Mouse (Mus musculus) embryonic facial prominence, embryonic 15.5 days (tissue): ENCODE data around the gene Spem1. TPM values are rescaled to one million over a fixed set of nuclear protein-coding genes. Genes with fewer than 3 reads are reported as not detected.

ENCODE experiments used
- ATAC-seq: fragments of 200-750 bp; cut with Nextera tagmentation; 2 replicates; pipeline ENCODE4 v1.8.0; 2017; ENCODE audit warnings: low read depth, moderate TSS enrichment; ENCODE audit not compliant: insufficient number of reproducible peaks, low FRiP score, low TSS enrichment
- H3K27ac ChIP-seq: fragments of 300-500 bp; sonication (generic); replicated peaks from 2 replicates; pipeline ENCODE4 v1.5.1; 2015; ENCODE audit warnings: mild to moderate bottlenecking, inconsistent platforms
- H3K27me3 ChIP-seq: fragments of 300-500 bp; sonication (generic); 2 replicates; pipeline ENCODE4 v1.6.1; 2015; ENCODE audit warnings: inconsistent platforms
- H3K36me3 ChIP-seq: fragments of 300-500 bp; sonication (generic); 2 replicates; pipeline ENCODE4 v1.6.1; 2015; ENCODE audit warnings: mild to moderate bottlenecking, inconsistent platforms
- H3K4me1 ChIP-seq: fragments of 300-500 bp; sonication (generic); 2 replicates; pipeline ENCODE4 v1.6.1; 2015; ENCODE audit warnings: inconsistent platforms
- H3K4me2 ChIP-seq: fragments of 300-500 bp; sonication (generic); replicated peaks from 2 replicates; pipeline ENCODE4 v1.6.1; 2015; ENCODE audit warnings: mild to moderate bottlenecking, inconsistent platforms
- H3K4me3 ChIP-seq: fragments of 300-500 bp; sonication (generic); replicated peaks from 2 replicates; pipeline ENCODE4 v1.5.1; 2015; ENCODE audit warnings: mild to moderate bottlenecking, inconsistent platforms
- H3K9ac ChIP-seq: fragments of 300-500 bp; sonication (generic); 2 replicates; pipeline ENCODE4 v1.6.1; 2015; ENCODE audit warnings: inconsistent platforms
- H3K9me3 ChIP-seq: fragments of 300-500 bp; sonication (generic); replicated peaks from 2 replicates; pipeline ENCODE4 v1.6.1; 2016; ENCODE audit warnings: inconsistent platforms
- WGBS: fragments of 180-500 bp; shearing (Covaris S2); methylation state at CpG from one replicate; pipeline ENCODE4 v1.1.7; 2015; 5-methylcytosine and 5-hydroxymethylcytosine counted together
- polyA plus RNA-seq: library from polyadenylated mRNA; unstranded; fragments of >200 nt; fragmentation: Nextera tagmentation; extraction: Ambion mirVana; gene quantifications from 2 replicates; pipeline ENCODE4 v1.2.1, GENCODE M21; 2015

The Spem1 gene
- polyA plus RNA-seq, 1 experiment from 2014 or later = 0.16 TPM

- peaks cover 50% of the 10 kb centered on the region for H3K36me3 ChIP-seq
- H3K9me3 ChIP-seq = no peaks in the 10 kb centered on the region
- no peak overlapping the region for H3K4me3 ChIP-seq
- no peak overlapping the region for H3K4me2 ChIP-seq
- H3K27me3 ChIP-seq = no peaks in the 10 kb centered on the region
- no peak overlapping the region for H3K9ac ChIP-seq
- no peak for ATAC-seq
- H3K27ac ChIP-seq = no peak overlapping the region
- 61% methylated on average over 8 of the region's 8 CpGs for WGBS
- H3K4me1 ChIP-seq = peaks cover 52% of the 10 kb centered on the region
These were observed 28.8 kb upstream of the Spem1 start for GRCm38 (mm10) chr11:69850754-69851153.

- Histone ChIP-seq H3K9ac (no peak overlapping the region), H3K27ac (no peak overlapping the region), H3K4me3 (no peak overlapping the region), H3K9me3 (no peaks in the 10 kb centered on the region), H3K36me3 (peaks cover 50% of the 10 kb centered on the region), H3K27me3 (no peaks in the 10 kb centered on the region), H3K4me2 (no peak overlapping the region), H3K4me1 (peaks cover 53% of the 10 kb centered on the region)
- WGBS = 90% methylated on average over 15 of the region's 15 CpGs
- ATAC-seq = no peak
These were observed 27.9 kb upstream of the Spem1 start for GRCm38 (mm10) chr11:69849884-69850283.

- no peak overlapping the region; the same call in 1 of the 2 replicates for H3K27ac ChIP-seq
- no peak overlapping the region for H3K4me2 ChIP-seq
- peaks cover 53% of the 10 kb centered on the region for H3K4me1 ChIP-seq
- H3K36me3 ChIP-seq = peaks cover 50% of the 10 kb centered on the region
- H3K27me3 ChIP-seq = no peaks in the 10 kb centered on the region
- no peak for ATAC-seq
- no peak overlapping the region for H3K9ac ChIP-seq
- no peaks in the 10 kb centered on the region for H3K9me3 ChIP-seq
- 82% methylated on average over 9 of the region's 9 CpGs for WGBS
- no peak overlapping the region for H3K4me3 ChIP-seq
These were observed 27.1 kb upstream of the Spem1 start for GRCm38 (mm10) chr11:69849128-69849527.

- Histone ChIP-seq H3K9ac (no peak overlapping the region), H3K27ac (no peak overlapping the region), H3K4me1 (peaks cover 51% of the 10 kb centered on the region), H3K27me3 (no peaks in the 10 kb centered on the region), H3K4me2 (peak overlapping the region; percentile 80), H3K4me3 (peak overlapping the region; percentile 68), H3K36me3 (peaks cover 50% of the 10 kb centered on the region), H3K9me3 (no peaks in the 10 kb centered on the region)
- WGBS = 94% methylated on average over 6 of the region's 6 CpGs
- ATAC-seq = no peak
These were observed 26.0 kb upstream of the Spem1 start for GRCm38 (mm10) chr11:69848021-69848420.

GRCm38 (mm10) chr11:69846738-69847688 is 25.0 kb upstream of the Spem1 start:
- H3K27ac ChIP-seq = peak overlapping the region; percentile 97
- ATAC-seq = 0 out of 2 replicates have a peak, but pooled peaks have one; percentile 17
- H3K4me2 ChIP-seq = peak overlapping the region; percentile 80
- H3K4me1 ChIP-seq = peaks cover 49% of the 10 kb centered on the region
- WGBS = 8% methylated on average over 37 of the region's 37 CpGs
- H3K36me3 ChIP-seq = peaks cover 42% of the 10 kb centered on the region
- H3K9me3 ChIP-seq = no peaks in the 10 kb centered on the region
- peak overlapping the region; percentile 68 for H3K4me3 ChIP-seq
- peak overlapping the region; percentile 69 for H3K9ac ChIP-seq
- no peaks in the 10 kb centered on the region for H3K27me3 ChIP-seq

- Histone ChIP-seq H3K27me3 (no peaks in the 10 kb centered on the region), H3K4me3 (peak within 1 kb of the TSS; percentile 68), H3K9me3 (no peaks in the 10 kb centered on the region), H3K4me2 (peak within 1 kb of the TSS; percentile 80), H3K4me1 (peaks cover 47% of the 10 kb centered on the region), H3K27ac (peak within 1 kb of the TSS; percentile 97), H3K9ac (peak within 1 kb of the TSS; percentile 69), H3K36me3 (peaks cover 34% of the 10 kb centered on the region)
- peak; percentile 93 for ATAC-seq
- WGBS = under 1% methylated on average over 37 of the region's 38 CpGs
These were observed 24.3 kb upstream of the Spem1 start, which contains the start of gene Plscr3 for GRCm38 (mm10) chr11:69846198-69846680. Gene Plscr3 (plus strand): TSS chr11:69846376.

GRCm38 (mm10) chr11:69838714-69839104 is 16.7 kb upstream of the Spem1 start:
- Histone ChIP-seq H3K27ac (peak overlapping the region; percentile 90), H3K27me3 (no peaks in the 10 kb centered on the region), H3K36me3 (no peaks in the 10 kb centered on the region), H3K9ac (peak overlapping the region; percentile 37), H3K4me1 (peaks cover 44% of the 10 kb centered on the region), H3K4me3 (peak overlapping the region; percentile 72), H3K9me3 (no peaks in the 10 kb centered on the region), H3K4me2 (peak overlapping the region; percentile 84)
- ATAC-seq = no peak
- WGBS = 0% methylated on average over 7 of the region's 7 CpGs

- peak within 1 kb of the TSS; percentile 78 for H3K9ac ChIP-seq
- 0% methylated on average over 34 of the region's 34 CpGs for WGBS
These were observed 16.2 kb upstream of the Spem1 start, which contains the start of gene Tmem256 for GRCm38 (mm10) chr11:69837952-69838713. Gene Tmem256 (plus strand): TSS chr11:69838514.

GRCm38 (mm10) chr11:69837604-69837951 is 15.6 kb upstream of the Spem1 start, which contains the start of gene Nlgn2:
Gene Nlgn2 (minus strand): TSS chr11:69837784.
- Histone ChIP-seq H3K4me1 (peaks cover 49% of the 10 kb centered on the region), H3K4me3 (peak within 1 kb of the TSS; percentile 72), H3K27me3 (no peaks in the 10 kb centered on the region), H3K27ac (peak within 1 kb of the TSS; percentile 90), H3K9me3 (no peaks in the 10 kb centered on the region), H3K36me3 (peaks cover 10% of the 10 kb centered on the region), H3K9ac (peak within 1 kb of the TSS; percentile 78), H3K4me2 (peak within 1 kb of the TSS; percentile 84)
- peak; percentile 79 for ATAC-seq
- WGBS = under 1% methylated on average over 32 of the region's 32 CpGs

More at GRCm38 (mm10) chr11:69837952-69838713, 16.2 kb upstream of the Spem1 start, which contains the start of gene Tmem256:
- peak; percentile 93 for ATAC-seq
- Histone ChIP-seq H3K4me1 (peaks cover 49% of the 10 kb centered on the region), H3K4me3 (peak within 1 kb of the TSS; percentile 72), H3K27ac (peak within 1 kb of the TSS; percentile 90), H3K36me3 (peaks cover 5% of the 10 kb centered on the region), H3K4me2 (peak within 1 kb of the TSS; percentile 84), H3K27me3 (no peaks in the 10 kb centered on the region), H3K9me3 (no peaks in the 10 kb centered on the region)

- Histone ChIP-seq H3K4me1 (peaks cover 49% of the 10 kb centered on the region), H3K9ac (peak overlapping the region; percentile 78), H3K4me3 (peak overlapping the region; percentile 72), H3K4me2 (peak overlapping the region; percentile 84), H3K27me3 (no peaks in the 10 kb centered on the region), H3K36me3 (peaks cover 16% of the 10 kb centered on the region), H3K9me3 (no peaks in the 10 kb centered on the region), H3K27ac (peak overlapping the region; percentile 90)
- WGBS = 1% methylated on average over 47 of the region's 52 CpGs
- 0 out of 2 replicates have a peak, but pooled peaks have one; percentile 0 for ATAC-seq
These were observed 15.0 kb upstream of the Spem1 start for GRCm38 (mm10) chr11:69836703-69837576.
